Comparison of ENCODE assay signal across 27 mouse cellular contexts in the genomic region with DNA sequence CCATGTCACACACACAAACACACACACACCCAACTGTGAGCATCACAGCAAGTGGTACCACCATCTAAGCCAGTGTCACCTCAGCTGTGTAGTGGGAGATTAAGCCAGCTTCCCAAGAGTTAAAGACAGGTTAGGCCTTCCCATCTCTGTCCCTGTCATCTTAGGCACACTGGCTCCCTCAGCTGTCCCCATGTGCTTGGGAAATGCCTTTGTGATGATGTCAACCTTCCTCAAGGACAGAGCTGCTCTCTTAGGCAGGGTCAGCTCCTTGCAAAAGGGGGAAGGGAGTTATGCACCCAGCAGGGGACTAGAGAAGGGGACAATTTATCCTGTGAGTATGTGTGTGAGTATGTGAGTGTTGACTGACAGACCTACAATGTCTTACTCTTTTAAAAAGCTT. TPM values are rescaled to one million over a fixed set of nuclear protein-coding genes. Genes with fewer than 3 reads are reported as not detected.
DNase-seq lines count a peak whose midpoint lies in the region; ATAC-seq lines count a peak whose summit lies in the region.
"Had no signal": no experiment of that assay in that cellular context is flagged by ENCODE, and none has a peak within 500 bp of the region (broad histone marks: within the 10 kb centered on the region; RNA-seq: fewer than 3 reads in every experiment).

No protein-coding gene starts in this region.

- peaks cover 62 to 64% of the 10 kb centered on the region in 2 experiments for H3K4me1 ChIP-seq in heart, embryonic 14.5 days (ENCODE audit: control insufficient read depth in 2 of 2, insufficient read depth in 2 of 2, low read length in 2 of 2)
- H3K4me1 ChIP-seq in liver, embryonic 11.5 days (replicated peaks; ENCODE audit: control insufficient read depth, insufficient read depth, low read length), result 0 out of 2 replicates have a peak, but pooled peaks cover 2% of the 10 kb centered on the region
- H3K4me1 ChIP-seq: forebrain, embryonic 13.5 days; neural tube, embryonic 12.5 days had no signal

- DNase-seq in adrenal gland, adult 8-10 months, result peak; percentile 51
- DNase-seq in adrenal gland, postnatal 4 days (ENCODE audit: low spot score in 2 of 2), result no peak
- no peak for DNase-seq in heart, postnatal 36 days
- peak; percentile 42 for DNase-seq in ZHBTc4 (ENCODE audit: low read depth, low spot score)
- peak; percentile 49 to 57 for DNase-seq in adrenal gland, postnatal 36 days
- DNase-seq in liver, embryonic 11.5 days (ENCODE audit: low spot score), result no peak
- no peak for DNase-seq in thymus, postnatal 14 days
- DNase-seq: cerebellum, adult 18-20 months; gastrocnemius, postnatal 14 days; heart, adult 11 months; kidney, adult 9 months; kidney, postnatal 10 days; right cerebral cortex, adult 18-20 months; spleen, adult 18-20 months; thymus, postnatal 36 days had no signal

- no peak overlapping the region for H3K4me2 ChIP-seq in heart, embryonic 14.5 days (ENCODE audit: low read length)
- no peak overlapping the region for H3K4me2 ChIP-seq in liver, embryonic 11.5 days
- H3K4me2 ChIP-seq: forebrain, embryonic 13.5 days; hindbrain, embryonic 14.5 days; limb, embryonic 12.5 days; midbrain, embryonic 11.5 days; neural tube, embryonic 12.5 days had no signal

- H3K27me3 ChIP-seq in heart, embryonic 14.5 days (ENCODE audit: control insufficient read depth, insufficient read depth, low read length), result no peaks in the 10 kb centered on the region
- no peaks in the 10 kb centered on the region for H3K27me3 ChIP-seq in liver, embryonic 11.5 days (replicated peaks; ENCODE audit: control insufficient read depth, insufficient read depth, low read length)
- H3K27me3 ChIP-seq: forebrain, embryonic 13.5 days; neural tube, embryonic 12.5 days; Patski had no signal

- intact Hi-C loops in heart, postnatal 36 days (cut with DNase I), result no loop called here

- no peak for ATAC-seq in heart, embryonic 14.5 days (ENCODE audit: insufficient number of reproducible peaks, insufficient read depth, low FRiP score, low read depth)
- no peak for ATAC-seq in liver, embryonic 11.5 days (replicated peaks; ENCODE audit: low FRiP score)
- ATAC-seq: forebrain, embryonic 13.5 days; intestine, postnatal 0 days; midbrain, embryonic 16.5 days; Patski had no signal

- no peak overlapping the region for H3K9ac ChIP-seq in heart, embryonic 14.5 days (ENCODE audit: low read length)
- no peak overlapping the region for H3K9ac ChIP-seq in liver, embryonic 11.5 days (ENCODE audit: low read depth, low read length)
- H3K9ac ChIP-seq: forebrain, embryonic 13.5 days; hindbrain, embryonic 14.5 days; limb, embryonic 12.5 days; neural tube, embryonic 12.5 days had no signal

- H3K9me3 ChIP-seq in heart, embryonic 14.5 days (ENCODE audit: control insufficient read depth, low read length), result no peaks in the 10 kb centered on the region
- H3K9me3 ChIP-seq in liver, embryonic 11.5 days (ENCODE audit: control insufficient read depth, low read length), result no peaks in the 10 kb centered on the region
- H3K9me3 ChIP-seq: forebrain, embryonic 13.5 days; limb, embryonic 12.5 days; neural tube, embryonic 12.5 days had no signal

- H3K4me3 ChIP-seq in heart, embryonic 14.5 days (ENCODE audit: control insufficient read depth in 1 of 2, insufficient read depth in 1 of 2, low read depth in 1 of 2, low read length in 2 of 2), result no peak overlapping the region
- H3K4me3 ChIP-seq in liver, embryonic 11.5 days (ENCODE audit: low read depth, low read length), result no peak overlapping the region
- H3K4me3 ChIP-seq: forebrain, embryonic 13.5 days; limb, embryonic 12.5 days; neural tube, embryonic 12.5 days had no signal

- no peaks in the 10 kb centered on the region for H3K36me3 ChIP-seq in heart, embryonic 14.5 days (ENCODE audit: control insufficient read depth, insufficient read depth, low read length)
- H3K36me3 ChIP-seq in liver, embryonic 11.5 days (ENCODE audit: control insufficient read depth, insufficient read depth, low read length), result no peaks in the 10 kb centered on the region
- H3K36me3 ChIP-seq: limb, embryonic 12.5 days; neural tube, embryonic 12.5 days had no signal

- peak overlapping the region; percentile 23 to 25; a peak in 1 of 4 replicates for H3K27ac ChIP-seq in heart, embryonic 14.5 days (replicated peaks in 1 of 2; ENCODE audit: control insufficient read depth in 1 of 2, insufficient read depth in 1 of 2, low read depth in 2 of 2, low read length in 2 of 2)
- no peak overlapping the region for H3K27ac ChIP-seq in liver, embryonic 11.5 days (ENCODE audit: low read depth, low read length)
- H3K27ac ChIP-seq: forebrain, embryonic 13.5 days; hindbrain, embryonic 14.5 days; limb, embryonic 12.5 days; neural tube, embryonic 12.5 days had no signal

RNA-seq across cellular contexts. Expression of gene Htra3, which starts 9.8 kb away (rescaled TPM):
- total RNA-seq in adrenal gland, adult 8-10 months (2022), result 100 to 1,000 TPM in 1 of 4 experiments, 10 to 100 TPM in 3; 21.3 to 114 (median 48.7) TPM
- 10 to 100 TPM; 39.0 to 45.2 TPM for total RNA-seq in adrenal gland, postnatal 4 days (2021)
- polyA plus RNA-seq in heart, embryonic 14.5 days (2014; fragmentation: Nextera tagmentation; extraction: Ambion mirVana), result 7.6 and 7.8 TPM in 2 replicates
- total RNA-seq in heart, postnatal 36 days (2021), result 100 to 1,000 TPM; 105 to 136 TPM
- total RNA-seq in adrenal gland, postnatal 36 days (2021), result 10 to 100 TPM; 35.0 to 71.4 TPM
- polyA plus RNA-seq in liver, embryonic 11.5 days (2014; fragmentation: Nextera tagmentation; extraction: Ambion mirVana), result 1.7 and 2.3 TPM in 2 replicates
- total RNA-seq: common myeloid progenitor, adult 5-6 weeks; hematopoietic stem cell, adult 5-6 weeks; MEL had no signal

RNA-seq across cellular contexts. Expression of gene Sh3tc1, which starts 50.4 kb away (rescaled TPM):
- total RNA-seq in adrenal gland, adult 8-10 months (2022), result 10 to 100 TPM; 34.2 to 35.9 (median 35.1) TPM
- 10 to 100 TPM; 12.6 to 21.4 TPM for total RNA-seq in adrenal gland, postnatal 4 days (2021)
- polyA plus RNA-seq in heart, embryonic 14.5 days (2014; fragmentation: Nextera tagmentation; extraction: Ambion mirVana), result 6.3 and 7.8 TPM in 2 replicates
- 1 to 10 TPM; 7.0 to 9.9 TPM for total RNA-seq in heart, postnatal 36 days (2021)
- 10 to 100 TPM; 16.8 to 24.0 TPM for total RNA-seq in adrenal gland, postnatal 36 days (2021)
- polyA plus RNA-seq in liver, embryonic 11.5 days (2014; fragmentation: Nextera tagmentation; extraction: Ambion mirVana), result 4.0 and 4.3 TPM in 2 replicates
- total RNA-seq: MEL had no signal

Comparison
In these comparisons a context has a peak if more than half of its experiments do, and no peak if none do; other contexts are left out.
1. DNase-seq: peak in adrenal gland, adult 8-10 months (single experiment), ZHBTc4 (single experiment) and adrenal gland, postnatal 36 days (2 of 2); none in adrenal gland, postnatal 4 days (0 of 2), heart, postnatal 36 days (0 of 2), liver, embryonic 11.5 days (single experiment) and thymus, postnatal 14 days (single experiment).